Mouse (Mus musculus) monocyte, adult 59 days (primary cell): ENCODE data around the gene Cd79b. TPM values are rescaled to one million over a fixed set of nuclear protein-coding genes. Genes with fewer than 3 reads are reported as not detected.

ENCODE experiments used
- total RNA-seq, 2 experiments: library from RNA; stranded (reverse); gene quantifications; one replicate each; pipeline ENCODE4 v1.2.4; 2023

The Cd79b gene
- total RNA-seq = 10 to 100 TPM; 12.8 to 15.6 TPM

DNA sequence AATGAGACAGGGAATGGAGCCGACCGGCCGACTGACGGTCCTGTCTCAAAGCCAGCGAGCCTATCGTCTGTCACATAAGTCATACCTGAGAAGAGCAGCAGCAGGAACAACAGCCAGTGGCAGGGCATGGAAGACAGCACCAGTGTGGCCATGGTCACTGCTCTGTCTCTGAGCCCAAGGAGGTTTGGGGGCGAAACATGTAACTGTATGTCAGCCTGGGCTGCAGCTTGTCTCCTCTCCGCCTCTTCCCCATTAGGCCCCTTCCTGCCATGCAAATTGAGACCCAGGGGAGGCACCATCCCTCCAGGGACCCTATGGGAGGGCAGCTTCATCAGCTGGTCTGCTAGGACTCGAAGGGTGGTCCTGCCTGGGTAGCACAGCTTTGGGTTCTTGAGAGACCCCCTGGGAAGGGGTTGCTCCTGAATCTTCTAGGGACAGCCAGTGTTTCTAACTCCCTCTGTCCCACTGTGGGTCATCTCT lies at the start of gene Cd79b:
Cd79b (minus strand) TSS at position 430 of the 480 bp plus-strand sequence.

DNA sequence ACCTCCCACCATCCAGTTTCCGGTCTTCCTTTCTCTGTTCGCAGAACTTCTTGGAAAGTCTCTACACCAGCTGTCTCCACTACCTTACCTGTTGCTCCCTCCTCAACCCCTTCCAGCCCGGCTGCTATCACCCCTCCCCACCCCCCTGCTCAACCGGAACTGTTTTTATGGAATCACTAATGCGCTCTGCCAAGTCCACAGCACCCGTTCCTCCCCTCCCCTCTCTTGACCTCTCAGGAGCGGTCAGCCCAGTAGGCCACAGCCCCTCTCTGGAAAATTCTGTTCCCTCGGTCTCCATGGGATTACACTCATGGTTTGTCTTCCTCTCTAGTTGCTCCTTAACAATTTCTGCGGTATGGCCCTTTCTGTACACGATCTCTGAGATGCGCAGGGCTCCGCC lies 38.6 kb upstream of the Cd79b start, which contains the start of gene Scn4a:
Scn4a (minus strand) TSS at position 101 of the 400 bp plus-strand sequence.

DNA sequence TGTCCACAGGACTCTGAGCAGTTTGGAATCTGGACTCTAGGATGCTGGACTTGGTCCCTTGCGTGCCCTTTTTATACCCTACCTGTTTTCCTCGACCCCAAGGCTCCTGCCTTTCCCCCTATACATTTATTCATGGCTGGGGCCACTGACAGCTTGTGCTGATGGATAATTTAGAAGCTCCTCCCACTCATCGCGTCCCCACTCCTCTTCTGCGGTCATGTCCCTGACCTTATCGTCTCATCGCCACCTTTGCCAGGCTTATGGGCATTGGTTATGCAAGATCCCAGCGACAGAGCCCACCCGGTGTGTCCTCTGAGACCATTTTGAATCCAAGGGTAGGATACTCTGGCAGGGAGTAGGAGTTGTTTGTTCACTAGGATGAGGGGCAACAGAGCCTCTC lies 12.8 kb downstream of the Cd79b start, which contains the start of gene Gh:
Gh (minus strand) TSS at position 101 of the 400 bp plus-strand sequence.

DNA sequence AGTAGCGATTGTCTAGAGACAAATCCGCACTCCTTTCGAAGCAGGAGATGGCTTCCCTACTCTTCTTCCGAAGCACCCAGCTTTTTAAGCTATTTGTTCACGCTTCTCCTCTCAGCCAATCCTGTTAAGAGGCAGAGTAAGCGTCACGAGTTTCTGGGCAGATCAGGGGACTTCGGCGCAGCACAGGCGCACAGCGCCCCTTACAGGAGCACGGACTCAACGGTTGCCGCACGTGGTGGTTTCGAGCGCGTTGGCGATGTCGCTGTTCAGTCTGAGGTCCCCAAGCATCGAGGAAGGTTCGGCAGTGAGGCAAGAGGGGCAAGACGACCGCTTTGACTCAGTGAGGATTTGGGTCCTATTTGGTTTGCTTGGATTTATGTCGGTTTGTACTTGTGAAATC lies 38.1 kb downstream of the Cd79b start, which contains the start of gene Tcam1:
Tcam1 (plus strand) TSS at position 219 of the 400 bp plus-strand sequence.

DNA sequence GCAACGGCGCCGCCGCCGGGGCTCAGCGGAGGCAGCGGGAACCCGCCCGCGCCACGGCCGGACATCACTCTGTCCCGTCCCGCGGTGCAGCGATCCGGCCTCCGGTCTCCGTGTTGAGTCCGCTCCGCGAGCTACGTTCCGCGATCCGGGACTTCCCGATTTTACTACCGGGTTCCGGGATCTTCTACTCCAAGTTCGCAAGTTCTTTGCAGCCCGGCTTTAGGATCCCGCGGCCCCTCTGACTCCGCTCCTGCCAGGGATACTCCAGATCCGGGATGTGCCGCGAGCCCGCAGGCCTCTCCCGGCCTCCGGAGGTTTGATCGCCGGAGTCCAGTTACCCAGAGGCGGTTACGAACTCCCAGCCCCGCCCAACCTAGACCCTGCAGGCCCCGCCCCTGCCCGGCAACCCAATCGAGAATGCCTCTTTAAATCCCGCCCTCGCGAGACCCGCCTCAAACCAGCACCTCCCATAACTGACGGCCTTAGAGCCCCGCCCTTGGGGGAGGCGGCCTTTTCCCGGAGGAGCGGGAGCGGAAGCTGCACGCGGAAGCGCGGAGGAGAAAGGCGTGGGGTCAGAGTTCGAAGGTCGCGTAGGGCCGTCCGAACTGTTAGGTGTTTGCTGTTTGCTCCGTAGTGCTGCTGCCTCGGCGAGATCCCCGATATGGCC lies 41.8 kb downstream of the Cd79b start, which contains the start of gene Smarcd2:
Smarcd2 (minus strand) TSS at position 329 of the 667 bp plus-strand sequence.

Other genes with a start within 250 kb of the Cd79b start
- 1 to 10 TPM; 6.0 to 6.9 TPM for gene Taco1, start 248.7 kb downstream of the Cd79b start, total RNA-seq
- gene Map3k3, start 230.1 kb downstream of the Cd79b start, total RNA-seq = 100 to 1,000 TPM; 227 to 231 TPM
- 10 to 100 TPM in 1 of 2 experiments, 1 to 10 TPM in 1; 8.6 to 10.8 TPM for gene Gm10840, start 153.9 kb downstream of the Cd79b start, total RNA-seq
- gene Limd2, start 153.9 kb downstream of the Cd79b start, total RNA-seq = 100 to 1,000 TPM; 248 to 268 TPM
- gene Strada, start 112.6 kb downstream of the Cd79b start, total RNA-seq = 10 to 100 TPM; 26.6 to 29.1 TPM
- 10 to 100 TPM; 37.6 to 52.1 TPM for gene Ccdc47, start 98.4 kb downstream of the Cd79b start, total RNA-seq
- 10 to 100 TPM; 47.0 to 51.3 TPM for gene Ddx42, start 97.8 kb downstream of the Cd79b start, total RNA-seq
- gene Ftsj3, start 58.7 kb downstream of the Cd79b start, total RNA-seq = 10 to 100 TPM; 24.5 to 31.0 TPM
- gene Psmc5, start 58.6 kb downstream of the Cd79b start, total RNA-seq = 10 to 100 TPM; 36.6 to 43.2 TPM
- 100 to 1,000 TPM; 102 to 106 TPM for gene Smarcd2, start 41.8 kb downstream of the Cd79b start, total RNA-seq
- gene Tcam1, start 38.1 kb downstream of the Cd79b start, total RNA-seq = not detected
- gene Gh, start 12.9 kb downstream of the Cd79b start, total RNA-seq = not detected
- gene Scn4a, start 38.5 kb upstream of the Cd79b start, total RNA-seq = 1 to 10 TPM in 1 of 2 experiments, under 1 TPM in 1; 0.12 to 1.5 TPM
- gene Prr29, start 50.7 kb upstream of the Cd79b start, total RNA-seq = not detected
- gene Icam2, start 73.3 kb upstream of the Cd79b start, total RNA-seq = 10 to 100 TPM; 31.1 to 34.8 TPM
- gene Ern1, start 173.1 kb upstream of the Cd79b start, total RNA-seq = 100 to 1,000 TPM; 106 to 121 TPM